Mouse (Mus musculus) stomach, postnatal 0 days (tissue): ENCODE measurements around the gene Slc16a13.

Experiments
- CTCF ChIP-seq: IDR thresholded peaks from 2 replicates; pipeline ENCODE4 v1.5.1; 2016; ENCODE audit warnings: antibody characterized with exemption, low read depth, mild to moderate bottlenecking, moderate library complexity
- EP300 ChIP-seq: optimal IDR thresholded peaks from 2 replicates; pipeline ENCODE3; 2016; ENCODE audit warnings: antibody characterized with exemption

DNA sequence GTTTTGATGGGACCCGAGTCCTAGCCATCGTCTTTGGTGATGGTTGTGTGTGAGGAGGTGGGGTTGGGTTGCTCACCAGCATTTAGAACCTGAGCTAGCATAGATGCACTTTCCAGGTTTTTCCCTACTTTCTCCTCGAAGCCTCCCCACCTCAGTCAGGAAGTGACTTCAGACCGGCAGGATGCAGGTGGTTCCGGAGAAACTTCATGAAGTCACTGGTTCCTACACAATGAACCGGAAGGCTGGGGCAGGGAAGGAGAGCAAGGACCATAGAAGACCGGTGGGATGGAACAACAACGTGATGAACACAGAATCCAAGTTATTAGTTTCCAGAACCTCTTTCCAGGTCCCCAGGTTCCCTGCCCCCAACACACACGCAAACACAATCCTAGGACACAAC is 2.9 kb upstream of the Slc16a13 start:
- TF ChIP-seq EP300 (no peak), CTCF (no peak)
